Mouse (Mus musculus) lung, adult 18-20 months (tissue): ENCODE results near the gene Tmem252.

ENCODE experiments used
- DNase-seq, 2 experiments: peaks; one replicate each; pipeline ENCODE4 v3.0.0; 2022; ENCODE audit warnings: mixed read lengths in 2 of 2

Gene Tmem252

GRCm38 (mm10) chr19:24673762-24674161, at the start of gene Tmem252:
Gene Tmem252, plus strand, starts transcription at chr19:24674008.
- peak in 1 of 2 experiments; percentile 14 for DNase-seq

GRCm38 (mm10) chr19:24628049-24628448, 45.8 kb upstream of the Tmem252 start:
- DNase-seq: no peak

DNA sequence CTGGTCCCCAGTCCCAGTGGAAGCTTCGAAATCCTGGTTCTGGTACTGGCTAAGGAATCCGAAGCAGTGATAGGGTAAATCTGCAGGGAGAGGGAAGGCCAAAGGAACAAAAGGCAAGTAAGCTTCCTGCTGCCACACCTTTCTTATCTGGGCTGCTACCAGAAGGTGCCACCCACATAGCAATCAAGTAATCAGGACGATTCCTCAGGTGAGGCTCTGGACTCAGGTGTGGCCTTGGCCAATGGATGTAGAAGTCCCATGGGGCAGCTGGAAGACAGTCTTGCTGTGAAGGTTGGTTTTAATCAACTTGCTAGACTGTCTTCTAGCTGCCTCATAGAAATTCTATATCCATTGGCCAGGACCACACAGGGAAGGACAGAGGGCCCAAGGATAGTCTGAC, 40.8 kb upstream of the Tmem252 start:
- no peak for DNase-seq

- peak; percentile 55 to 66 for DNase-seq
These were observed 39.2 kb upstream of the Tmem252 start for GRCm38 (mm10) chr19:24634602-24635001.

- no peak for DNase-seq
These were observed 37.2 kb upstream of the Tmem252 start for GRCm38 (mm10) chr19:24636616-24637015.

GRCm38 (mm10) chr19:24637988-24638387, 35.8 kb upstream of the Tmem252 start:
- no peak for DNase-seq

DNA sequence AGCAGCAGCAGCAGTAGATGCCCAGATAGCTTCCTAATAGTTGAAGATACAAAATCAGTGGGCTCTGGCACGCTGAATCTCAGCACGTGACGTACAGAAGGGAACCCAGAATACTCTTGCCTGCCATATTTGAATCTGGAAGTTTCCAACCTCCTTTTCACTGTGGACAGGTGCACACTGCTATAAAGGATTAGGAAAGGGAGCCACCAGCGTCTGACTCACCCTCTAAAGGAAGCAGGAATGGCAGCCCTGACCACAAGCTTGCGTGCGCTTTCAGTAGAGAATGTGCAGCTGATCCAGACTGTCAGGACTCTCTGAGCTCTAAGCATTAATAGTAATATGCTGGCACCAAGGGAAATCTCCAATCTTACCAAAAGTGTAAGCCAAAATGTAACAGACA, 32.8 kb upstream of the Tmem252 start:
- DNase-seq: no peak

GRCm38 (mm10) chr19:24644971-24645370, 28.8 kb upstream of the Tmem252 start:
- no peak for DNase-seq

DNA sequence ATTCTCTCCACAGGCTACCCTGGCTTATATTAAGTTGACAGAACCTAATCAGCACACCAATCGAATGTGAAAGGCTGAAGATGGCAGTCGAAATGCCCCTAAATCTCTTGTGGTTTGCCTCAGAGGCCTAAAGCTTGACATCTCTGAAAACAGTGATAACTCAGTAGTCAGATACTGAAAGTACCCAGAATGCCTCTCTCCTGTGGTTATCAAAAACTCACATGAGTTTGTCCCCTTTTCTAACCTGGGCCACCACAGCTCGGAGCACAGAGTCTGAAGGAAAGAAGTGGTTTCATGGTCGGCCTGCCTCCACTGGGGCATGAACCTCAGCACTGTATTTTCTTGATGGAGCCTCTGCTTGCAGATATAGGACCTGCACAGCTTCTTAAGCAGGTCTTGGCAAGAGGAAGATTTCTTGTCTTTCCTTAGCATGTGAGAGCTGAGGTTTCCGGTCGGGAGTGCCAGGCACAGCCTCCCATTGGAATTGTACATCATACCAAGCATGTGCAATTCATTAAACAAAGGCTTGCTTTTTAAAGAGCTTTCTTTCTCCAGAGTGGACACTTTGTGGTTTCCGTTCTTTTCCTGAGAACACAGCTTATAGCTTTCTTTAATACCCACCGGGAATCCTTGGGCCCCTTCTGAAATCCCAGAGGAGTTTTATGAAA, 27.5 kb upstream of the Tmem252 start:
- peak in 1 of 2 experiments; percentile 11 for DNase-seq

- DNase-seq: no peak
These were observed 25.8 kb upstream of the Tmem252 start for GRCm38 (mm10) chr19:24648016-24648415.

- no peak for DNase-seq
These were observed 23.4 kb upstream of the Tmem252 start for GRCm38 (mm10) chr19:24650428-24650827.

DNA sequence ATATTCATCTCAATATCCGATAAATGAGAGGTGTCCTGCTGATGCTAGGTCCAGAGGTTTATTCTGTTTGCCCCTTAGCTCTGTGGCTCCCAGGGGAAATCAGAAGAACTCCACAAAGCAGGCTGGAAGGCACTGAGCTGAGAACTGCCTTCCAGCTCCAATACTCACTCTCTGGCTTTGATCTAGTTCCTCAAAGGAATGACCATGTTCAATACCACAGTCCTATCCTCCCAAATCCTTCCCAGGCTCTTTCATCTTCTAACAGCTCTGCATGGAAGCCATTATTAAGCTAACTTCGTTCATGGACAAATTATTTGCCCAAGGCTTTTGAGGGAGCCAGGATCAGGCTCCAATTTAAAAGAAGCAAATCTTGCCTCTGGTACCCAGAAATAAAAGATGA, 22.2 kb upstream of the Tmem252 start:
- DNase-seq: no peak

GRCm38 (mm10) chr19:24652342-24653019, 21.3 kb upstream of the Tmem252 start:
- DNase-seq: no peak

- DNase-seq: no peak
These were observed 20.5 kb upstream of the Tmem252 start for GRCm38 (mm10) chr19:24653230-24653799.

DNA sequence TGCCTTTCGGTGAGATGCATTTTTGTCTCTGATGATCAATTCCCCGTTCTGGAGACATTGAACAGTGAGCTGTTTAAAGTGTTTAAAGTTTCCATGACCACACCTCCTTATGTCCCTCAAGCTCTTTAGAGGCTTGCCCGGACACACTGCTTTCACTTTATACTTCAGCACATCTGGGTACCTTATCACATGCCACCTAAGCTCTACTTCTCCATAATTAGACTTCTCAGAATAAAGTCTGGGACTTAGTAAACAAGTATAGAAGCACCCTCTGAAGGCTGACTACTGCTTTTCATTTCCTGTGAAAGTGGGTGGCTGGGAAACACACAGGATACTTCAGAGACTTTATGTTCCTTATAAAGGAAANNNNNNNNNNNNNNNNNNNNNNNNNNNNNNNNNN, 16.8 kb upstream of the Tmem252 start:
- no peak for DNase-seq

GRCm38 (mm10) chr19:24662346-24662745, 11.5 kb upstream of the Tmem252 start:
- DNase-seq: no peak

DNA sequence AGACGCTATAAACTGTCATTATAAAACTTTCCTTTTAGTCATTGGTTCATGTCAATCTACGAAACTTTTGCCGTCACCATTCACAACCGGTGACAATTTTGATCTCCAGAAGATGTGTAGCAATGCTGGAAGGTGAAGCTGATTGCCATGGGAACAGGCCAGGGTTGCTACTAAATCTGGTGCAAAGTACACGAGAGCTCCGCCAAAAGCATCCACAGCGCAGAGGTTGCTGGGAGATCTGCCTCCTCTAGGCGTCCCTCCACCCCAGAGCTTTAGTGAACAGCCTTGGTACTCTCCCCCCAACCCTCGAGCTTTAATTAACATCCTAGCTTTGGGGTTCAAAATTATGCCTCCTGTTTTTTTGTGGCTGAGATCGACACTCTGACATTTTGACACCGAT, 8.0 kb upstream of the Tmem252 start:
- DNase-seq: no peak

- no peak for DNase-seq
These were observed 6.3 kb upstream of the Tmem252 start for GRCm38 (mm10) chr19:24667527-24667926.

GRCm38 (mm10) chr19:24671571-24671970, 2.2 kb upstream of the Tmem252 start:
- peak; percentile 11 to 43 for DNase-seq

DNA sequence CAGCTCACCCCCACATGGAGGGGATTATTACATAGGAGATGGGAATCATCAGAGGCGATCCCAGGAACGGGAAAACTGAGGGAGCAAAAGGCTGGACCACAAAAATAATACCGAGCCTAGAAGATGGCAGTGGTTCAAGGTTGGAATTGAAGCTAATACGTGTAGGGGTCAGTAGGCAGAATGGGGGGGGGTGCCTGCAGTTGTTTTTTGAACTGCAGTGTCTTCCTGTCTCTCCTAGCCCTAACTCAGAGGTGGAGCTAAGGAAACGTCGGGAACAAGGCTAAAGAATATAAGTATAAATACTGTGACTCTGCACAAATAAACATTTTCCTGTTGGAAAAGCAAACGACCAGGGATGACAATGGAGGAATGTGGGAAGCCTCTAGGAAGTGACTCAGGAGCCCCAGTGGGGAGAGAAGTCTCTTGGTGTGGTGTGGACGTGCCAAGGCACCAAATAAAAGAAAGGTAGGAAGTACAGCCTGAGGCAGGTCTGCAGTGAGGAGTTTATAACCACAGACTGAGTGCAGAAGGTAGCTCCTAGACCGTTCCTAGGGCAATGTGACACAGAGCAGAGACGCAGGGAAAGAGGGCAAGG, 1.3 kb upstream of the Tmem252 start:
- DNase-seq: peak; percentile 15 to 44

DNA sequence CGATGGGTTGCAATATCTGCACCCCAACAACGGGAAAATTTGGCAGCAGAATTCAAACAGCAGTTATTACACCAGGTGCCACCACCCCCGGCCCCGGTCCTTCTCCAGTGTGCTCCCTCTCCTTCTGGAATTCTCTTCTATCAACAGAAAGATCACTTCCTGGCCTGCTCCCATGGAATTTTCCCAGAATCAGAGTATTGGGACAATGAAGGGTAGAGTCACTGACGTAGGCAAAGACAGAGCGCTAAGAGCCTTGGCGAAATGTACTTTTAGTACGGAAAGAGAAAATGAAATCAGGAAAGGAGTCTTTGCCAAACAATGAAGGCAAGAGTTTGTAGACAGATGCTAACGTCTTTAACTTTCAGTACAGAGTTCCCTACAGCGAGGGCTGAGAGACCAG, 477 bp upstream of the Tmem252 start:
- peak in 1 of 2 experiments; percentile 62 for DNase-seq

DNA sequence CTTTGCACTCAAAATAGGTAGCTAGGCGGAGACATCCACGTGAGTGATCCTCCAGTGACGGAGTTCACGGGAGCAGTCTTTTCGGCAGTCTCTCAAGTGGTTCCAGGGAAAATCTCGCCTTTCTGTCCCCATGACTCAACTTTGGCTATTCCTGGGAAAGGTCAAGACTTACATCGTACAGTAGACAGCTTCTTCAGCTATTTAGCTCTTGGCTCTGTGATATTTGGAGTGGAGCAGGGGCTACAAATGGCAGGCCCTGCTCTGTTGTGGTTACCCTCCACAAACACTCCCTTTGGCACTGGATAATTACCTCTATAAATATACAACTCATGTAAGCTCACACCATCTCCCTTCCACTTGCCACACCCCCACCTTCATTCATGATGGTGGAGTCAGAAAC, 2.6 kb downstream of the Tmem252 start:
- DNase-seq: no peak

- DNase-seq: no peak
These were observed 3.6 kb downstream of the Tmem252 start for GRCm38 (mm10) chr19:24677242-24677984.
